Mouse (Mus musculus): Measurements from ENCODE around the gene Ankfy1. TPM values are rescaled to one million over a fixed set of nuclear protein-coding genes. Genes with fewer than 3 reads are reported as not detected.
A peak's percentile ranks its signal among the peaks of the same experiment; 100 is the strongest.

The Ankfy1 gene
- polyA plus RNA-seq (2012; rRNA removed) (33.4 and 36.4 TPM in 2 replicates), polyA plus RNA-seq (2014; fragmentation: Nextera tagmentation; extraction: Ambion mirVana) (29.0 and 33.1 TPM in 2 replicates)

DNA sequence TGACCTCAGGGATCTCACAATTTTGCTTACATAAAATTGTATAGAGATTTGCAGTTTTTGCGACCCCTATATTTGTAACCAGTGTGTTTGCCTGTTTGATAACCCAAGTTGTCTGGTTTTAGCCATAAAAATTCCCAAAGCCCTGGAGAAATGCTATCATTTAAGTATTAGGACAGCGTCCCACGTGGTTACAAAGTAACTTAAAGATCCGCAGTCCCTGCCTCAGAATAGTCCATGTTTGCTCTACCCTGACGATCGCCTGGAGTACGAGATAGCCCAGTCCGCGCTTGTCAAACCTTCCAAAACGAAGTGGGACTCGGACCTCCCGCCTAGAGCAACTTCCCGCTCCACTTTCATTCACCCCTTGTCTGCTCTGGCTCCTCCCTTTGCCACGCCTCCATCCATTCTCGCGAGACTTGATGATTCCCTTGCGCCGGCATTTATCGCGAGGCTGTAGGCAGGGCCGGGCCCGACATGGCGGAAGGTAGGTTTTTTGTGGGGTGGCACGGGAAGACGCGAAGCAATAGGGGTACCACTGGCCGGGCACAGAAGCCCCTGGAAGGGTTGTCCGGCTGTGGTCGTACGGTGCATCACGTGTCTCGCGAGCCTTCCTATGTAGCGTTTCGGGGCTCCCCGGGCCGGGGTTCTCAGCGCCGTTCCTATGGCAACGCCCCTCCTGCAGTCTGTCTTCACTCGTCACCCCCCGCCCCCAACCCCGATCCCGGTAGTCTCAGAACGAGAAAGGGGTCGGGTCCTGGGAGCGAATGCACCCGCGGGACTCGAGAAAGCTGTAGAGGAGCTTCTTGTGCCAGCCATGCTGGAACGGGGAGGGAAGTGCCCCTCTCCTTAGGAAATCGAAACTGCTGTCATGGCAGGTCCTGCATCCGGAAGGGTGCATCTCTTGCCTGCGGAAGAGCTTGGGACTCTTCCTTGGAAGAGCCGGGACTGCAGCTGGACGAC lies at the start of gene Ankfy1:
Gene Ankfy1, plus strand, starts transcription at position 456 of the 960 bp plus-strand sequence.
- peaks cover 7% of the 10 kb centered on the region for H3K4me1 ChIP-seq (ENCODE audit: control insufficient read depth, insufficient read depth, low read length)
- WGBS: under 1% methylated on average over 44 of the region's 56 CpGs
- peak within 1 kb of the TSS; percentile 72 for H3K9ac ChIP-seq (ENCODE audit: low read depth, low read length, severe bottlenecking)
- H3K4me2 ChIP-seq (replicated peaks; ENCODE audit: low read depth, low read length, severe bottlenecking): peak within 1 kb of the TSS; percentile 72
- H3K27me3 ChIP-seq (ENCODE audit: control insufficient read depth, insufficient read depth, low read length): no peaks in the 10 kb centered on the region
- no peaks in the 10 kb centered on the region for H3K9me3 ChIP-seq (ENCODE audit: control insufficient read depth, low read length)
- H3K36me3 ChIP-seq (ENCODE audit: control insufficient read depth, insufficient read depth, low read length): peaks cover 14% of the 10 kb centered on the region; the same call in 1 of the 2 replicates
- TF ChIP-seq POLR2A (IDR thresholded peaks at IDR 0.05; ENCODE audit: borderline replicate concordance, extremely low read depth, insufficient read depth, insufficient read length): peak; percentile 95; the same call in 1 of the 2 replicates
- peak within 1 kb of the TSS; percentile 59 for H3K4me3 ChIP-seq (replicated peaks; ENCODE audit: low read length)
- ATAC-seq (ENCODE audit: low FRiP score, low read depth): peak; percentile 98
- H3K27ac ChIP-seq (replicated peaks; ENCODE audit: low read depth, low read length): peak within 1 kb of the TSS; percentile 75
- DNase-seq (ENCODE audit: low spot score): peak; percentile 95

- no peak overlapping the region for H3K4me2 ChIP-seq (replicated peaks; ENCODE audit: low read depth, low read length, severe bottlenecking)
- no peak for ATAC-seq (ENCODE audit: low FRiP score, low read depth)
- WGBS: 64% methylated on average over 4 of the region's 4 CpGs
Measured at GRCm38 (mm10) chr11:72642730-72643129, 47.1 kb upstream of the Ankfy1 start.

GRCm38 (mm10) chr11:72645386-72645785 lies 44.4 kb upstream of the Ankfy1 start:
- no peak for ATAC-seq (ENCODE audit: low FRiP score, low read depth)
- Histone ChIP-seq H3K9ac (ENCODE audit: low read depth, low read length, severe bottlenecking) (no peak overlapping the region), H3K4me1 (ENCODE audit: control insufficient read depth, insufficient read depth, low read length) (no peaks in the 10 kb centered on the region), H3K9me3 (ENCODE audit: control insufficient read depth, low read length) (no peaks in the 10 kb centered on the region), H3K36me3 (ENCODE audit: control insufficient read depth, insufficient read depth, low read length) (no peaks in the 10 kb centered on the region; the same call in 1 of the 2 replicates), H3K27me3 (ENCODE audit: control insufficient read depth, insufficient read depth, low read length) (no peaks in the 10 kb centered on the region), H3K4me2 (replicated peaks; ENCODE audit: low read depth, low read length, severe bottlenecking) (no peak overlapping the region), H3K4me3 (replicated peaks; ENCODE audit: low read length) (no peak overlapping the region), H3K27ac (replicated peaks; ENCODE audit: low read depth, low read length) (no peak overlapping the region)
- no peak for DNase-seq (ENCODE audit: low spot score)
- WGBS: 94% methylated on average over 5 of the region's 5 CpGs
- TF ChIP-seq POLR2A (IDR thresholded peaks at IDR 0.05; ENCODE audit: borderline replicate concordance, extremely low read depth, insufficient read depth, insufficient read length): no peak

More at GRCm38 (mm10) chr11:72642730-72643129, 47.1 kb upstream of the Ankfy1 start:
- no peaks in the 10 kb centered on the region for H3K9me3 ChIP-seq (ENCODE audit: control insufficient read depth, low read length)
- H3K4me1 ChIP-seq (ENCODE audit: control insufficient read depth, insufficient read depth, low read length): no peaks in the 10 kb centered on the region
- DNase-seq (ENCODE audit: low spot score): no peak
- no peaks in the 10 kb centered on the region; the same call in 1 of the 2 replicates for H3K36me3 ChIP-seq (ENCODE audit: control insufficient read depth, insufficient read depth, low read length)
- no peaks in the 10 kb centered on the region for H3K27me3 ChIP-seq (ENCODE audit: control insufficient read depth, insufficient read depth, low read length)
- H3K9ac ChIP-seq (ENCODE audit: low read depth, low read length, severe bottlenecking): no peak overlapping the region
- no peak overlapping the region for H3K4me3 ChIP-seq (replicated peaks; ENCODE audit: low read length)
- no peak for TF ChIP-seq POLR2A (IDR thresholded peaks at IDR 0.05; ENCODE audit: borderline replicate concordance, extremely low read depth, insufficient read depth, insufficient read length)
- no peak overlapping the region for H3K27ac ChIP-seq (replicated peaks; ENCODE audit: low read depth, low read length)

GRCm38 (mm10) chr11:72650347-72650746 lies 39.5 kb upstream of the Ankfy1 start:
- TF ChIP-seq POLR2A (IDR thresholded peaks at IDR 0.05; ENCODE audit: borderline replicate concordance, extremely low read depth, insufficient read depth, insufficient read length): no peak
- H3K27ac ChIP-seq (replicated peaks; ENCODE audit: low read depth, low read length): no peak overlapping the region
- WGBS: 75% methylated on average over 2 of the region's 2 CpGs
- DNase-seq (ENCODE audit: low spot score) (no peak), ATAC-seq (ENCODE audit: low FRiP score, low read depth) (no peak)
- no peaks in the 10 kb centered on the region for H3K27me3 ChIP-seq (ENCODE audit: control insufficient read depth, insufficient read depth, low read length)
- H3K9ac ChIP-seq (ENCODE audit: low read depth, low read length, severe bottlenecking): no peak overlapping the region
- no peaks in the 10 kb centered on the region for H3K9me3 ChIP-seq (ENCODE audit: control insufficient read depth, low read length)
- no peak overlapping the region for H3K4me2 ChIP-seq (replicated peaks; ENCODE audit: low read depth, low read length, severe bottlenecking)
- no peaks in the 10 kb centered on the region for H3K36me3 ChIP-seq (ENCODE audit: control insufficient read depth, insufficient read depth, low read length)
- H3K4me3 ChIP-seq (replicated peaks; ENCODE audit: low read length): no peak overlapping the region
- no peaks in the 10 kb centered on the region for H3K4me1 ChIP-seq (ENCODE audit: control insufficient read depth, insufficient read depth, low read length)

GRCm38 (mm10) chr11:72659918-72660317 lies 29.9 kb upstream of the Ankfy1 start:
- H3K27ac ChIP-seq (replicated peaks; ENCODE audit: low read depth, low read length): no peak overlapping the region
- H3K9me3 ChIP-seq (ENCODE audit: control insufficient read depth, low read length): no peaks in the 10 kb centered on the region
- ATAC-seq (ENCODE audit: low FRiP score, low read depth): no peak
- 0 out of 2 replicates have a peak, but pooled peaks cover 3% of the 10 kb centered on the region for H3K36me3 ChIP-seq (ENCODE audit: control insufficient read depth, insufficient read depth, low read length)
- DNase-seq (ENCODE audit: low spot score): no peak
- no peak overlapping the region for H3K4me3 ChIP-seq (replicated peaks; ENCODE audit: low read length)
- H3K9ac ChIP-seq (ENCODE audit: low read depth, low read length, severe bottlenecking): no peak overlapping the region
- no peak for TF ChIP-seq POLR2A (IDR thresholded peaks at IDR 0.05; ENCODE audit: borderline replicate concordance, extremely low read depth, insufficient read depth, insufficient read length)
- H3K4me2 ChIP-seq (replicated peaks; ENCODE audit: low read depth, low read length, severe bottlenecking): no peak overlapping the region
- H3K27me3 ChIP-seq (ENCODE audit: control insufficient read depth, insufficient read depth, low read length): no peaks in the 10 kb centered on the region
- H3K4me1 ChIP-seq (ENCODE audit: control insufficient read depth, insufficient read depth, low read length): no peaks in the 10 kb centered on the region
